Mouse (Mus musculus) cerebellum, adult 2 months (tissue): ENCODE data around the gene Clec3a.

Experiments
- CTCF ChIP-seq: fragments of 200-500 bp; IDR thresholded peaks from 2 replicates; pipeline ENCODE4 v1.5.1; 2011; ENCODE audit warnings: low read depth, mild to moderate bottlenecking, control low read depth, low read length, moderate library complexity, borderline replicate concordance; ENCODE audit not compliant: insufficient read depth
- POLR2A ChIP-seq: fragments of 200-500 bp; IDR thresholded peaks from 2 replicates; pipeline ENCODE4 v1.6.1; 2011; ENCODE audit warnings: low read length, control low read depth, borderline replicate concordance; ENCODE audit not compliant: insufficient read depth

DNA sequence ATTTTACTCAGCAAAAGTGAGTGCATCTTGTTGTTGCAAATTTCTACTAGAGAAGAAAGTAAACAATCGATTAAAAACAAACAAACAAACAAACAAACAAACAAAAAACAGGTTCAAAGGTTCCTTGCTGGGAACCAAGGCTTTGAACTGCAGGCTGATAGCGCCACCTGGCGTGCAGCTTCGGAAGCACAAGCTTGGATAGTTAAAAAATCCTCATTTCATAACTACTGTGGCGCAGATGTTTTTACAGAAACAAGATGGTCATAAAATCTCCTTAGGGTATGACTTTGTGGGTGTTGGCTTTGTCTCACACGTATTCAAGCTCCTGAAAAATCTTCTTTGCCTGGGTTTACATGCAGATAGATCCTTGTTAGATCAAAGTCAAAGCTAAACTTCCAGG, 20.4 kb downstream of the Clec3a start:
- TF ChIP-seq CTCF (peak; percentile 82), POLR2A (no peak)
